ENCODE assay signal across 7 mouse cellular contexts in genomic region chr14:78627516-78628275, GRCm38 (mm10).
DNase-seq lines count a peak whose midpoint lies in the region; ATAC-seq lines count a peak whose summit lies in the region.

No protein-coding gene starts in this region.

- no peaks in the 10 kb centered on the region for H3K27me3 ChIP-seq in hindbrain, embryonic 10.5 days (ENCODE audit: insufficient read depth, poor library complexity, severe bottlenecking)

- H3K4me3 ChIP-seq in hindbrain, embryonic 10.5 days: no peak overlapping the region

- peaks cover 4% of the 10 kb centered on the region; the same call in 1 of the 2 replicates for H3K36me3 ChIP-seq in hindbrain, embryonic 10.5 days

- peak; percentile 33 to 49 for DNase-seq in layer of hippocampus, adult 8-10 months (ENCODE audit: low spot score in 2 of 2)
- no peak for DNase-seq in layer of hippocampus, postnatal 36 days
- DNase-seq in ES-CJ7 (ENCODE audit: low read depth, low spot score): peak; percentile 80
- peak; percentile 48 for DNase-seq in adrenal gland, postnatal 10 days
- no peak for DNase-seq in hindbrain, embryonic 10.5 days (ENCODE audit: low spot score)

- H3K9me3 ChIP-seq in hindbrain, embryonic 10.5 days: no peaks in the 10 kb centered on the region

- whole genome bisulfite sequencing in hindbrain, embryonic 10.5 days: 86% methylated on average over 21 of the region's 21 CpGs

- 0 out of 2 replicates have a peak, but pooled peaks cover under 1% of the 10 kb centered on the region for H3K4me1 ChIP-seq in hindbrain, embryonic 10.5 days (replicated peaks)

- no peak overlapping the region for H3K27ac ChIP-seq in hindbrain, embryonic 10.5 days

- ATAC-seq in granulocyte monocyte progenitor cell, adult 5-6 weeks (replicated peaks; ENCODE audit: poor library complexity, severe bottlenecking): peak; percentile 43
- 0 out of 2 replicates have a peak, but pooled peaks have one; percentile 61 for ATAC-seq in megakaryocyte-erythroid progenitor cell, adult 5-6 weeks (replicated peaks; ENCODE audit: low FRiP score, low TSS enrichment, poor library complexity, severe bottlenecking)

Comparison
In these comparisons a context has a peak if more than half of its experiments do, and no peak if none do; other contexts are left out.
1. DNase-seq: peak in layer of hippocampus, adult 8-10 months (2 of 2), ES-CJ7 (single experiment) and adrenal gland, postnatal 10 days (single experiment); none in layer of hippocampus, postnatal 36 days (0 of 2) and hindbrain, embryonic 10.5 days (single experiment).